Mouse (Mus musculus) embryonic facial prominence, embryonic 11.5 days (tissue): ENCODE measurements around the gene Hpgd. TPM values are rescaled to one million over a fixed set of nuclear protein-coding genes. Genes with fewer than 3 reads are reported as not detected.
"Not testable (repeated sequence)": the region's sequence is repeated elsewhere in the genome, so short reads cannot be mapped to it uniquely, and the experiment has no call there.

Source experiments
- ATAC-seq: fragments of 200-750 bp; cut with Nextera tagmentation; replicated peaks from 2 replicates; pipeline ENCODE4 v1.8.0; 2017; ENCODE audit warnings: low read depth; ENCODE audit not compliant: insufficient number of reproducible peaks, low FRiP score, low TSS enrichment
- DNase-seq: peaks from one replicate; pipeline ENCODE4 v3.0.0-alpha.2; 2015; ENCODE audit warnings: low spot score
- H3K27ac ChIP-seq: fragments of 300-500 bp; sonication (generic); replicated peaks from 2 replicates; pipeline ENCODE4 v1.5.1; 2014; ENCODE audit warnings: mild to moderate bottlenecking, low read depth, low read length, control low read depth
- H3K27me3 ChIP-seq: fragments of 300-500 bp; sonication (generic); 2 replicates; pipeline ENCODE4 v1.6.1; 2014; ENCODE audit warnings: mild to moderate bottlenecking, low read length, moderate library complexity, mixed read lengths; ENCODE audit not compliant: control insufficient read depth, insufficient read depth
- H3K36me3 ChIP-seq: fragments of 300-500 bp; sonication (generic); replicated peaks from 2 replicates; pipeline ENCODE4 v1.6.1; 2014; ENCODE audit warnings: low read depth, mild to moderate bottlenecking, low read length, moderate library complexity, mixed read lengths; ENCODE audit not compliant: control insufficient read depth, insufficient read depth
- H3K4me1 ChIP-seq: fragments of 300-500 bp; sonication (generic); 2 replicates; pipeline ENCODE4 v1.6.1; 2014; ENCODE audit warnings: low read length, mixed read lengths; ENCODE audit not compliant: control insufficient read depth, insufficient read depth
- H3K4me2 ChIP-seq: fragments of 300-500 bp; sonication (generic); 2 replicates; pipeline ENCODE4 v1.6.1; 2014; ENCODE audit warnings: low read depth, mild to moderate bottlenecking, control low read depth, low read length, moderate library complexity
- H3K4me3 ChIP-seq: fragments of 300-500 bp; sonication (generic); 2 replicates; pipeline ENCODE4 v1.5.1; 2014; ENCODE audit warnings: low read depth, low read length, control low read depth
- H3K9ac ChIP-seq: fragments of 300-500 bp; sonication (generic); replicated peaks from 2 replicates; pipeline ENCODE4 v1.6.1; 2014; ENCODE audit warnings: mild to moderate bottlenecking, control low read depth, low read length
- H3K9me3 ChIP-seq: fragments of 300-500 bp; sonication (generic); replicated peaks from 2 replicates; pipeline ENCODE4 v1.6.1; 2016; ENCODE audit warnings: mild to moderate bottlenecking, low read length, inconsistent platforms, mixed read lengths; ENCODE audit not compliant: control insufficient read depth
- WGBS: fragments of 180-500 bp; shearing (Covaris S2); extraction: QIAGEN DNeasy Blood & Tissue Kit; methylation state at CpG from one replicate; pipeline ENCODE4 v1.1.7; 2014; 5-methylcytosine and 5-hydroxymethylcytosine counted together
- polyA plus RNA-seq: library from polyadenylated mRNA; unstranded; fragments of >200 nt; fragmentation: Nextera tagmentation; extraction: Ambion mirVana; gene quantifications from 2 replicates; pipeline ENCODE4 v1.2.1, GENCODE M21; 2014

The Hpgd gene
- polyA plus RNA-seq = 34.5 and 44.9 TPM in 2 replicates

GRCm38 (mm10) chr8:56294373-56294877 is at the start of gene Hpgd:
Gene Hpgd (plus strand): TSS chr8:56294585.
- Histone ChIP-seq H3K27ac (no peak within 1 kb of the TSS), H3K4me2 (peak within 1 kb of the TSS; percentile 78), H3K27me3 (no peaks in the 10 kb centered on the region), H3K9ac (peak within 1 kb of the TSS; percentile 52), H3K4me3 (peak within 1 kb of the TSS; percentile 38), H3K36me3 (no peaks in the 10 kb centered on the region), H3K9me3 (no peaks in the 10 kb centered on the region), H3K4me1 (no peaks in the 10 kb centered on the region; the same call in 1 of the 2 replicates)
- ATAC-seq = peak; percentile 87
- WGBS = under 1% methylated on average over 33 of the region's 33 CpGs
- peak; percentile 69 for DNase-seq

GRCm38 (mm10) chr8:56251728-56252127 is 42.7 kb upstream of the Hpgd start:
- not testable (repeated sequence) for H3K27me3 ChIP-seq, H3K4me1 ChIP-seq, H3K4me2 ChIP-seq, H3K36me3 ChIP-seq, H3K4me3 ChIP-seq, ATAC-seq, H3K9ac ChIP-seq, H3K9me3 ChIP-seq, H3K27ac ChIP-seq, DNase-seq
- WGBS = 62% methylated on average over 3 of the region's 3 CpGs

GRCm38 (mm10) chr8:56252314-56252713 is 42.1 kb upstream of the Hpgd start:
- Histone ChIP-seq H3K4me1 (no peaks in the 10 kb centered on the region), H3K9me3 (no peaks in the 10 kb centered on the region), H3K4me3 (no peak overlapping the region), H3K27me3 (no peaks in the 10 kb centered on the region), H3K27ac (no peak overlapping the region), H3K9ac (no peak overlapping the region), H3K36me3 (no peaks in the 10 kb centered on the region), H3K4me2 (no peak overlapping the region)
- DNase-seq (no peak), ATAC-seq (no peak)
- WGBS = 68% methylated on average over 1 of the region's 1 CpGs

- Histone ChIP-seq H3K27me3 (no peaks in the 10 kb centered on the region), H3K9ac (no peak overlapping the region), H3K9me3 (no peaks in the 10 kb centered on the region), H3K27ac (no peak overlapping the region), H3K4me1 (no peaks in the 10 kb centered on the region), H3K4me2 (no peak overlapping the region), H3K4me3 (no peak overlapping the region), H3K36me3 (no peaks in the 10 kb centered on the region)
- ATAC-seq (no peak), DNase-seq (no peak)
- 61% methylated on average over 1 of the region's 1 CpGs for WGBS
These were observed 33.2 kb upstream of the Hpgd start for GRCm38 (mm10) chr8:56261190-56261589.

DNA sequence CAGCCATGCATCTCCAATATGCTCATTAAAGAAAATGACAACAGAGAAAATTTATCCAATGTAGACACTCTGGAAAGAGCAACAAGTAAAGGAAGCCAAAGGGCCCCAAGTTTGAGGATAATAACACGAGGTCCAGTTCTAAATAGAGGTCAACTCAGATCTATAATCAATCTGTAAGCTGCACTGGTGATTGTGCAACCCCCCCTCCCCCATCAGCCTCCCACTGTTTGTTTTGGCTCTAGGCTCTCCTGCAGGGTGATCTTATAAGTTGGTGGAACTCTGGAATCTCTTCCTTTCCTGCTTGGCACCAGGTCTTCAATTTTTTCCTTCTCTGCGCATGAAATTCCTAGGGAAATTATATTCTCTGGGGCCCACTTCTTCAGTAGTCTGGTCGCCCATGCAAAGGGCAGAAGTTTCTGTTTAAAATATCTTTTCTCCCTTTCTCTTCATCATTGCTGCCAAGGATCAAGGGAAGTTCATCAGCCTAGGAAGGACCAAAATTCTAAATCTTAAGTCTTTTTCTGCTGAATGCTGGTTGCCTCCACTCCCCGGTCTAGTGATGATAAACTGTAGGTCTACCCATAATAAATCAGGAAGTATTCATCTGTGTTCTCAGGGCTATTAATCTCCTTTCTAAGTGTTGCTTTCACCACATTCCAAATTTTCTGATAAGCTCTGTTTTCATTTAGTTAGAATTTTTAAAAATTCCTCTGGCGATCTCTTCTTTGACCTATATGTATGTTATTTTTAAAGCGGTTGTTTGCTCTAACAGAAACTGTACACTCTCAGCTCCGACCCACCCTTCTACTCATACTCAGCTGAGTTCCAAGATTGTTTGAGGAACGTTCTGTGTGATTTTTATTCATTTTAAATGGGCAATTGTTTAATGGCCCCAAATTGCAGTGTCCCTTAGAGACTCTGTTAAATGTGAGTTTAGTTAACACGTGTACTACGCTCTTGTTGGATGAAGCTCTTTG is 24.4 kb upstream of the Hpgd start:
- 67% methylated on average over 10 of the region's 10 CpGs for WGBS
- H3K36me3 ChIP-seq = no peaks in the 10 kb centered on the region

GRCm38 (mm10) chr8:56272934-56273333 is 21.5 kb upstream of the Hpgd start:
- no peak for ATAC-seq
- no peak overlapping the region for H3K27ac ChIP-seq
- H3K4me2 ChIP-seq = no peak overlapping the region
- H3K4me1 ChIP-seq = no peaks in the 10 kb centered on the region
- 45% methylated on average over 1 of the region's 1 CpGs for WGBS
- no peaks in the 10 kb centered on the region for H3K36me3 ChIP-seq
- no peak overlapping the region for H3K9ac ChIP-seq
- H3K4me3 ChIP-seq = no peak overlapping the region
- no peaks in the 10 kb centered on the region for H3K27me3 ChIP-seq
- H3K9me3 ChIP-seq = no peaks in the 10 kb centered on the region
- no peak for DNase-seq

More for the DNA sequence above, 24.4 kb upstream of the Hpgd start:
- Histone ChIP-seq H3K4me3 (no peak overlapping the region), H3K9me3 (no peaks in the 10 kb centered on the region), H3K27me3 (no peaks in the 10 kb centered on the region), H3K27ac (no peak overlapping the region), H3K4me2 (no peak overlapping the region), H3K9ac (no peak overlapping the region), H3K4me1 (no peaks in the 10 kb centered on the region)
- ATAC-seq (no peak), DNase-seq (no peak)

GRCm38 (mm10) chr8:56275316-56275715 is 19.1 kb upstream of the Hpgd start:
- Histone ChIP-seq H3K9me3 (no peaks in the 10 kb centered on the region), H3K27ac (no peak overlapping the region), H3K36me3 (no peaks in the 10 kb centered on the region), H3K4me3 (no peak overlapping the region), H3K4me2 (no peak overlapping the region), H3K27me3 (no peaks in the 10 kb centered on the region), H3K9ac (no peak overlapping the region), H3K4me1 (no peaks in the 10 kb centered on the region)
- DNase-seq (no peak), ATAC-seq (no peak)
